Mouse (Mus musculus) neural tube, embryonic 13.5 days (tissue): Measurements from ENCODE around the gene Nalcn. TPM values are rescaled to one million over a fixed set of nuclear protein-coding genes. Genes with fewer than 3 reads are reported as not detected.

Source experiments
- ATAC-seq: fragments of 200-750 bp; cut with Nextera tagmentation; 2 replicates; pipeline ENCODE4 v1.8.0; 2017; ENCODE audit warnings: low read depth, mild to moderate bottlenecking, moderate TSS enrichment, moderate library complexity
- H3K27ac ChIP-seq: fragments of 300-500 bp; sonication (generic); replicated peaks from 2 replicates; pipeline ENCODE4 v1.5.1; 2015; ENCODE audit warnings: moderate library complexity, mild to moderate bottlenecking, inconsistent platforms
- H3K27me3 ChIP-seq: fragments of 300-500 bp; sonication (generic); 2 replicates; pipeline ENCODE4 v1.6.1; 2015; ENCODE audit warnings: mild to moderate bottlenecking, inconsistent platforms
- H3K36me3 ChIP-seq: fragments of 300-500 bp; sonication (generic); 2 replicates; pipeline ENCODE4 v1.6.1; 2015; ENCODE audit warnings: mild to moderate bottlenecking, inconsistent platforms
- H3K4me1 ChIP-seq: fragments of 300-500 bp; sonication (generic); replicated peaks from 2 replicates; pipeline ENCODE4 v1.6.1; 2015; ENCODE audit warnings: inconsistent platforms
- H3K4me2 ChIP-seq: fragments of 300-500 bp; sonication (generic); 2 replicates; pipeline ENCODE4 v1.6.1; 2015; ENCODE audit warnings: inconsistent platforms, mild to moderate bottlenecking, moderate library complexity
- H3K4me3 ChIP-seq: fragments of 300-500 bp; sonication (generic); 2 replicates; pipeline ENCODE4 v1.5.1; 2015; ENCODE audit warnings: mild to moderate bottlenecking, inconsistent platforms
- H3K9ac ChIP-seq: fragments of 300-500 bp; sonication (generic); 2 replicates; pipeline ENCODE4 v1.6.1; 2015; ENCODE audit warnings: moderate library complexity, mild to moderate bottlenecking, inconsistent platforms
- H3K9me3 ChIP-seq: fragments of 300-500 bp; sonication (generic); 2 replicates; pipeline ENCODE4 v1.6.1; 2016; ENCODE audit warnings: inconsistent platforms
- WGBS: fragments of 180-500 bp; shearing (Covaris S2); methylation state at CpG from one replicate; pipeline ENCODE4 v1.1.7; 2015; 5-methylcytosine and 5-hydroxymethylcytosine counted together
- polyA plus RNA-seq: library from polyadenylated mRNA; unstranded; fragments of >200 nt; fragmentation: Nextera tagmentation; extraction: Ambion mirVana; gene quantifications from 2 replicates; pipeline ENCODE4 v1.2.1, GENCODE M21; 2015

Gene Nalcn
- polyA plus RNA-seq, 1 experiment from 2014 or later: 6.9 TPM

- Histone ChIP-seq H3K4me1 (no peaks in the 10 kb centered on the region), H3K36me3 (no peaks in the 10 kb centered on the region), H3K27ac (no peak overlapping the region), H3K4me2 (no peak overlapping the region), H3K9me3 (no peaks in the 10 kb centered on the region), H3K27me3 (no peaks in the 10 kb centered on the region), H3K4me3 (no peak overlapping the region), H3K9ac (no peak overlapping the region)
- no peak for ATAC-seq
These were observed 52.0 kb downstream of the Nalcn start for GRCm38 (mm10) chr14:123574936-123575335.

DNA sequence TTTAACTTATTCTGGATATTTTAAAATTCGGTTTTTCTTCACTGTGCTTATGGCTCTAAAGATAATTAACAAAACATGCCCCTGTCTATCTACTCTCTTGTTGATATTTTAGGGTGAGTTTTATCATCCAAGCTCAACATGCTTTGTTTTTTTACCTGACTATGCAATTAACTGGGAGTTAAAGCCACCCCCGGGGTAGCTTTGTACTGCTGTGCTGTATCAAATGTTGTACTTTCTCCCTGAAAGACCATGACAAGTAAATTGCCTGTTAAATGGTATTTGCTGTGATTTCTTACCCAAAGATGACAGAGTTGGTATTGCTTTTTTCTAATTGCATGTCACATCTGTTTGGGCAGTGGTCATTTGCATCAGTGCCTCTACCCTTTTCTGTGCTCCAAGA, 60.3 kb downstream of the Nalcn start:
- ATAC-seq: no peak
- Histone ChIP-seq H3K4me1 (no peaks in the 10 kb centered on the region), H3K4me2 (no peak overlapping the region), H3K9ac (no peak overlapping the region), H3K36me3 (no peaks in the 10 kb centered on the region), H3K27ac (no peak overlapping the region), H3K9me3 (no peaks in the 10 kb centered on the region), H3K27me3 (no peaks in the 10 kb centered on the region), H3K4me3 (no peak overlapping the region)
- 82% methylated on average over 2 of the region's 2 CpGs for WGBS

DNA sequence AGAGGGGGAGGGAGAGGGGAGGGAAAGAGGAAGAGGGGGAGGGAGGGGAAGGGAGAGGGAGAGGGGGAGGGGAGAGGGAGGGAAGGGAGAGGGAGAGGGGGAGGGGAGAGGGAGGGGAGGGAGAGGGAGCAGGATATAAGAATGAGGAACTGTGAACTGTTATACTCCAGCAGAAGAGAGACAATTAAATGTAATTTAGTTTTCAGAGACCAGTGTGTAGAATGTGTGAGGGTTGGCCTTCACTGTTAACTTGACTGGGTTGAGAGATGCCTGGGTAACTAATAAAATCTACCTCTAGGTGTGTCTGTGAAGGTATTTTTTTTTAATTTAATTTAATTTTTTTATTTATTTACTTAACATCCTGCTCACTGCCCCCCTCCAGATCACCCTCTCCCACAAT, 71.4 kb downstream of the Nalcn start:
- H3K4me3 ChIP-seq: no peak overlapping the region
- H3K9me3 ChIP-seq: no peaks in the 10 kb centered on the region
- H3K4me1 ChIP-seq: no peaks in the 10 kb centered on the region
- ATAC-seq: no peak
- no peaks in the 10 kb centered on the region for H3K27me3 ChIP-seq
- H3K27ac ChIP-seq: no peak overlapping the region
- no peaks in the 10 kb centered on the region for H3K36me3 ChIP-seq
- no peak overlapping the region for H3K9ac ChIP-seq
- H3K4me2 ChIP-seq: no peak overlapping the region

DNA sequence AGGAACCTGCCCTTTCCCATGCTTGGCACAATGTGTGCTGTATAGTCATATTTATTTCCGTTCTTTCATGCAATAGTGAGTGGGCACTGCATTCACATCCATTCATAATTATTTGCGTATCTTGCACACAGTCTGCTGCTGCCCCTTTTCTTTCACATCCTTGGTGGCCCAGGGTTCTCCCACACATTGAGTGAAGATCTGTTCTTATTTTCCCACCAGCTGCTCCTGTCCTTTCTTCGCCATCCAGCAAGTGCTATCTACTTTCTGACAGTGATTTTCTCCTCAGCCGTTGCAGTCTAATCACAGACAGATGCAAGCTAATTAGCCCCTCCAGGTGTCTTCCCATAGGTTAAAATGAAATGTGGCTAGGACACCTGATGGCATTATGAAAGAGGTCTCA, 72.0 kb downstream of the Nalcn start:
- no peak overlapping the region for H3K4me2 ChIP-seq
- no peaks in the 10 kb centered on the region for H3K4me1 ChIP-seq
- no peaks in the 10 kb centered on the region for H3K36me3 ChIP-seq
- H3K27ac ChIP-seq: no peak overlapping the region
- H3K9me3 ChIP-seq: no peaks in the 10 kb centered on the region
- H3K9ac ChIP-seq: no peak overlapping the region
- no peaks in the 10 kb centered on the region for H3K27me3 ChIP-seq
- ATAC-seq: no peak
- H3K4me3 ChIP-seq: no peak overlapping the region
- 66% methylated on average over 4 of the region's 4 CpGs for WGBS

GRCm38 (mm10) chr14:123542362-123542761, 84.6 kb downstream of the Nalcn start:
- Histone ChIP-seq H3K4me1 (no peaks in the 10 kb centered on the region), H3K27me3 (no peaks in the 10 kb centered on the region), H3K4me3 (no peak overlapping the region), H3K27ac (no peak overlapping the region), H3K9me3 (no peaks in the 10 kb centered on the region), H3K9ac (no peak overlapping the region), H3K4me2 (no peak overlapping the region), H3K36me3 (no peaks in the 10 kb centered on the region)
- ATAC-seq: no peak

GRCm38 (mm10) chr14:123535636-123536035, 91.3 kb downstream of the Nalcn start:
- no peak overlapping the region for H3K9ac ChIP-seq
- H3K9me3 ChIP-seq: no peaks in the 10 kb centered on the region
- no peaks in the 10 kb centered on the region for H3K4me1 ChIP-seq
- no peak for ATAC-seq
- H3K4me2 ChIP-seq: no peak overlapping the region
- H3K4me3 ChIP-seq: no peak overlapping the region
- H3K27ac ChIP-seq: no peak overlapping the region
- no peaks in the 10 kb centered on the region for H3K27me3 ChIP-seq
- WGBS: 65% methylated on average over 2 of the region's 2 CpGs
- H3K36me3 ChIP-seq: no peaks in the 10 kb centered on the region

DNA sequence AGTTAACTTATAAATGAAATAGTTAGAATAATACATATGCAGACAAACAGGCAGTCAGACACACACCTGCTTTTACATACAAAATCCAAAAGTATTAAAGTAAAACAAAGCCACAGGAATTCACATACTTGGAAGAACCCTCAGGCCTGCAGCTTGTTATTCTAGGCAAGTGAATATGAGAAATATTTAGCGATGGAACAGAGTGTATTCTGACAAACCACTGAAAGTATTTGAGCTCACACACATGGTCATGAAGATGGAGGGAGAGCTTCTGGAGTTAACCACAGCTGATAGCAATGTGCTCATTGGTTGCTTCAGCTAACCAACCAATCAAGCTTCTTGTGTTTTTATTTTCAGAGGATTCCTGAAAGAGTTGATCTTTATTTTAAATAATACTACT, 93.9 kb downstream of the Nalcn start:
- Histone ChIP-seq H3K36me3 (no peaks in the 10 kb centered on the region), H3K27ac (no peak overlapping the region), H3K9me3 (no peaks in the 10 kb centered on the region), H3K4me2 (no peak overlapping the region), H3K27me3 (no peaks in the 10 kb centered on the region), H3K4me1 (no peaks in the 10 kb centered on the region), H3K4me3 (no peak overlapping the region), H3K9ac (no peak overlapping the region)
- 81% methylated on average over 1 of the region's 1 CpGs for WGBS
- no peak for ATAC-seq

- no peaks in the 10 kb centered on the region for H3K36me3 ChIP-seq
- no peak overlapping the region for H3K9ac ChIP-seq
- no peak overlapping the region for H3K27ac ChIP-seq
- no peak overlapping the region for H3K4me2 ChIP-seq
- H3K4me1 ChIP-seq: no peaks in the 10 kb centered on the region
- H3K4me3 ChIP-seq: no peak overlapping the region
- H3K27me3 ChIP-seq: no peaks in the 10 kb centered on the region
- no peak for ATAC-seq
- WGBS: 15% methylated on average over 1 of the region's 1 CpGs
- no peaks in the 10 kb centered on the region for H3K9me3 ChIP-seq
These were observed 95.7 kb downstream of the Nalcn start for GRCm38 (mm10) chr14:123531271-123531670.

GRCm38 (mm10) chr14:123529143-123529542, 97.8 kb downstream of the Nalcn start:
- H3K4me3 ChIP-seq: no peak overlapping the region
- H3K4me2 ChIP-seq: no peak overlapping the region
- no peaks in the 10 kb centered on the region for H3K9me3 ChIP-seq
- H3K27me3 ChIP-seq: no peaks in the 10 kb centered on the region
- H3K4me1 ChIP-seq: no peaks in the 10 kb centered on the region
- H3K36me3 ChIP-seq: no peaks in the 10 kb centered on the region
- no peak overlapping the region for H3K9ac ChIP-seq
- H3K27ac ChIP-seq: no peak overlapping the region
- ATAC-seq: no peak

- Histone ChIP-seq H3K9ac (no peak overlapping the region), H3K4me1 (peaks cover 21% of the 10 kb centered on the region), H3K4me3 (no peak overlapping the region), H3K36me3 (no peaks in the 10 kb centered on the region), H3K9me3 (no peaks in the 10 kb centered on the region), H3K27ac (peak overlapping the region; percentile 69), H3K27me3 (no peaks in the 10 kb centered on the region), H3K4me2 (peak overlapping the region; percentile 25; the same call in 1 of the 2 replicates)
- ATAC-seq: peak; percentile 99
- 15% methylated on average over 8 of the region's 8 CpGs for WGBS
These were observed 113.4 kb downstream of the Nalcn start for GRCm38 (mm10) chr14:123513376-123514141.

DNA sequence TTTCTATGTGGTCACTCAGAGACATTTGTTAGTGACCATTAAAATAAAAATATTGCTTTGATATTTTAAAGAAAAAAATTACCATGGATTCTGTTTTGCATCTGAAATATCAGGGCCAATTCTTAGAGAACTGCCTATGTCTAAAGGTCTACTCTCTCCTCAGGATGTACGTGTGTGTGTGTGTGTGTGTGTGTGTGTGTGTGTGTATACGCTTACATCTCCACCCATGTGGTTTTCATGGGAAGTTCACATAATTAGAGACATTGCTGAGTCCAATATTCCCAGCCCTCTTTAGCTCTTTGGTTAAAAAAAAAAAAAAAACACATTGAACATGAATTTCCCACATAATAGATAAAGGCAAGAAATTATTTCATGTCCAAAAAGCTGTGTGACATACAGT, 114.0 kb downstream of the Nalcn start:
- Histone ChIP-seq H3K4me2 (peak overlapping the region; percentile 25; the same call in 1 of the 2 replicates), H3K9ac (no peak overlapping the region), H3K4me3 (no peak overlapping the region), H3K4me1 (peaks cover 21% of the 10 kb centered on the region), H3K27ac (peak overlapping the region; percentile 69), H3K36me3 (no peaks in the 10 kb centered on the region), H3K9me3 (no peaks in the 10 kb centered on the region), H3K27me3 (no peaks in the 10 kb centered on the region)
- 51% methylated on average over 2 of the region's 2 CpGs for WGBS
- ATAC-seq: peak; percentile 55; the same call in 1 of the 2 replicates

GRCm38 (mm10) chr14:123495544-123495943, 131.4 kb downstream of the Nalcn start:
- Histone ChIP-seq H3K4me1 (no peaks in the 10 kb centered on the region), H3K4me3 (no peak overlapping the region), H3K27me3 (no peaks in the 10 kb centered on the region), H3K9me3 (no peaks in the 10 kb centered on the region), H3K4me2 (no peak overlapping the region), H3K9ac (no peak overlapping the region), H3K27ac (no peak overlapping the region), H3K36me3 (no peaks in the 10 kb centered on the region)
- no peak for ATAC-seq

DNA sequence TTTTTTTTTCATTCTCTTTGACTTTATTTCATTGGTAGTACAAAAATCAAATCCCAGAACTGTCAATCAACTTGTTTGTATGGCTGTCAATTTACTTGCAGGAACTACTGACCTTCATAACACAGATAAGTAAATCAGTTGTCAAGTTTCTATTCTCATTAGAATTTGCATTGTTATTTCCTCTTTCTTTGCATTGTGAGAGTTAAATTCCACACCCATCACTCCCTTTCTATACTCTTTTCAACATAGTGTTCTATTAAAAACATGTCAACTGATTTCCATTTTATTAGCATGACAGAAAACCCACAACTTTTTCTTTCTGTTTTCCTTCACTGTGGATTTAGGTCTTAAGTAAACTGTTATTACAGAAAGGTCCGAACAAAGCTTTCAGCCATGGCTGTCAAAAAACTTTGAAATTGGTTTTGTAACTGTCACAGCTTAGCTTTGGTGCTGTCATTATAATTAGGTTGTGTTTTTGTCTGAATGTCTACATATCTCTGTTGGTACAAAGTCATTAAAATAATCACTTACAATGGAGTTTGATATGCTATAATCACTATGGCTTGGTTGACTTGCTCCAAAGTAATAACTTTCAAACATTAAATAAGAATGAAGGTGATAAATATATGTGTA, 138.3 kb downstream of the Nalcn start:
- Histone ChIP-seq H3K4me2 (no peak overlapping the region), H3K27ac (no peak overlapping the region), H3K36me3 (no peaks in the 10 kb centered on the region), H3K4me3 (no peak overlapping the region), H3K9ac (no peak overlapping the region), H3K9me3 (no peaks in the 10 kb centered on the region), H3K27me3 (no peaks in the 10 kb centered on the region), H3K4me1 (no peaks in the 10 kb centered on the region)
- WGBS: 84% methylated on average over 1 of the region's 1 CpGs
- ATAC-seq: no peak
